In the genomic region with DNA sequence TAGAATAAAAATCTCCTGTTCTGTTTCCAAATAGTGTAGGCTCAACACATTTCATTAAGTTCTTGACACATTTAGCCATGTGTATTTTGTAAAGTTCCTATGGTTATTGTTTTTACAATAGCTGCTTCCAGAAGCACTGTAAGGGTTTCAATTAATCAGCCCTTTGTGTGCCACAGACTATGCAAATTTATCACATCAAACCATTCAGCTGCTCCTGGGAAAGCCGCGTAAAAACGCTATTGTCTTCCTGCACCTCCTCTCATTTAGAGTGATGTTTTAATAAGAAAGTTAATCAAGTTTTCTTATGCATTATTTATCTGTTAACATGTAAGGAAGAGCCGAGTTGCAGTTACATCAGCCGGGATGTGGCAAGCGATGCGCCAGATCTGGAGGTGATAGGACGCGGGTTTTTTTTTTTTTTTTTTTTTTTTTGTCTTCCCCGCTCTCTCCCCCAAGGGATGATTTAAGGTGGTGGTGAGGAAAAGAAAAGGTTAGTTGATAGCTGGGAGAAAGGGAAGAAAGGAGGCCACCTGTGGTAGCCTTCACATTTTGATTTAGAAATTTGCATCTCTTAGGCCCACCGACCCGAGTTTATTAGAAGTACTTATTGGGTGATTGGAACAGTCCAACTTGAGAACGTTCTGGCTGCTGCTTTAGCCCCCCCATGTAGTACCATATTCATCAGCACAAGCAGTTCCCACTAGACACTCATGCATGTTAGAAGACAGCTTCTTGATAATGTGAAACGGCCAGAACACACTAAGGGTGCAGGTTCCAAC, we compare ENCODE assay signal across 17 mouse cellular contexts. TPM values are rescaled to one million over a fixed set of nuclear protein-coding genes. Genes with fewer than 3 reads are reported as not detected.
DNase-seq lines count a peak whose midpoint lies in the region; ATAC-seq and TF ChIP-seq lines count a peak whose summit lies in the region.
"Had no signal": no experiment of that assay in that cellular context is flagged by ENCODE, and none has a peak within 500 bp of the region (broad histone marks: within the 10 kb centered on the region; RNA-seq: fewer than 3 reads in every experiment).

No protein-coding gene starts in this region.

- H3K9me3 ChIP-seq in heart, postnatal 0 days (replicated peaks; ENCODE audit: control insufficient read depth, low read length) = no peaks in the 10 kb centered on the region
- no peaks in the 10 kb centered on the region for H3K9me3 ChIP-seq in ES-E14 (ENCODE audit: control insufficient read depth, insufficient read depth, low read depth, low read length)
- H3K9me3 ChIP-seq in hindbrain, embryonic 15.5 days = no peaks in the 10 kb centered on the region
- no peaks in the 10 kb centered on the region for H3K9me3 ChIP-seq in intestine, embryonic 15.5 days
- H3K9me3 ChIP-seq: embryonic facial prominence, embryonic 12.5 days; limb, embryonic 10.5 days; liver, embryonic 12.5 days; megakaryocyte, embryonic 14.5 days had no signal

- in situ Hi-C loops in ES-E14 (cut with MboI; ENCODE audit: low sequenced_read_pairs in 2 of 2, unreplicated experiment in 2 of 2) = no loop called here

- no peak overlapping the region for H3K4me2 ChIP-seq in heart, postnatal 0 days (ENCODE audit: low read depth, low read length)
- H3K4me2 ChIP-seq in hindbrain, embryonic 15.5 days = no peak overlapping the region
- H3K4me2 ChIP-seq in intestine, embryonic 15.5 days (replicated peaks) = no peak overlapping the region
- H3K4me2 ChIP-seq: embryonic facial prominence, embryonic 12.5 days; liver, embryonic 12.5 days had no signal

- H3K27ac ChIP-seq in heart, postnatal 0 days (ENCODE audit: low read depth) = 0 out of 2 replicates have a peak overlapping the region, but pooled peaks have one; percentile 30
- no peak overlapping the region for H3K27ac ChIP-seq in heart, adult 2 months
- no peak overlapping the region; the same call in 1 of the 2 replicates for H3K27ac ChIP-seq in ES-E14 (ENCODE audit: insufficient read depth, low read depth, low read length, poor library complexity, severe bottlenecking)
- H3K27ac ChIP-seq in hindbrain, embryonic 15.5 days (replicated peaks) = peak overlapping the region; percentile 31; the same call in 1 of the 2 replicates
- no peak overlapping the region for H3K27ac ChIP-seq in thymus, adult 2 months (ENCODE audit: control insufficient read depth, insufficient read depth, low read length)
- no peak overlapping the region for H3K27ac ChIP-seq in intestine, embryonic 15.5 days
- H3K27ac ChIP-seq: embryonic facial prominence, embryonic 12.5 days; limb, embryonic 10.5 days; liver, embryonic 12.5 days had no signal

- ATAC-seq in heart, postnatal 0 days (ENCODE audit: insufficient read depth, low read depth) = no peak
- ATAC-seq in hindbrain, embryonic 15.5 days (ENCODE audit: low FRiP score, low read depth) = no peak
- no peak for ATAC-seq in intestine, embryonic 15.5 days
- ATAC-seq: CD4-positive, CD25-positive, alpha-beta regulatory T cell, adult 4 months; liver, embryonic 12.5 days had no signal

- peaks cover 3% of the 10 kb centered on the region; the same call in 1 of the 2 replicates for H3K36me3 ChIP-seq in heart, postnatal 0 days (replicated peaks; ENCODE audit: control insufficient read depth, insufficient read depth, low read length)
- peaks cover 3% of the 10 kb centered on the region; the same call in 1 of the 2 replicates for H3K36me3 ChIP-seq in heart, adult 2 months (ENCODE audit: control insufficient read depth, insufficient read depth, low read length)
- H3K36me3 ChIP-seq in ES-E14 (ENCODE audit: control insufficient read depth, insufficient read depth, low read length, poor library complexity, severe bottlenecking) = peaks cover 6% of the 10 kb centered on the region
- no peaks in the 10 kb centered on the region for H3K36me3 ChIP-seq in hindbrain, embryonic 15.5 days
- no peaks in the 10 kb centered on the region for H3K36me3 ChIP-seq in thymus, adult 2 months (ENCODE audit: control insufficient read depth, insufficient read depth, low read length)
- no peaks in the 10 kb centered on the region for H3K36me3 ChIP-seq in intestine, embryonic 15.5 days

- TF ChIP-seq EP300 in heart, postnatal 0 days (IDR thresholded peaks at IDR 0.05; ENCODE audit: low read depth) = no peak
- no peak for TF ChIP-seq EP300 in heart, adult 2 months (IDR thresholded peaks at IDR 0.05; ENCODE audit: insufficient read depth, low read depth, low read length)

- no peaks in the 10 kb centered on the region for H3K27me3 ChIP-seq in heart, postnatal 0 days (ENCODE audit: control insufficient read depth, insufficient read depth, low read length)
- no peaks in the 10 kb centered on the region for H3K27me3 ChIP-seq in heart, adult 2 months (ENCODE audit: control insufficient read depth, insufficient read depth, low read length)
- H3K27me3 ChIP-seq in hindbrain, embryonic 15.5 days = no peaks in the 10 kb centered on the region
- H3K27me3 ChIP-seq in thymus, adult 2 months (ENCODE audit: control insufficient read depth, insufficient read depth, low read length) = no peaks in the 10 kb centered on the region
- H3K27me3 ChIP-seq in intestine, embryonic 15.5 days (replicated peaks) = no peaks in the 10 kb centered on the region
- H3K27me3 ChIP-seq: embryonic facial prominence, embryonic 12.5 days; liver, embryonic 12.5 days; megakaryocyte, embryonic 14.5 days had no signal

- no peak for DNase-seq in heart, postnatal 0 days (ENCODE audit: low spot score)
- DNase-seq in heart, adult 2 months = no peak
- DNase-seq in ES-CJ7 (ENCODE audit: low read depth, low spot score) (peak; percentile 88), ES-E14 (ENCODE audit: low read depth, low spot score) (peak; percentile 77)
- no peak for DNase-seq in cerebellum, postnatal 14 days
- no peak for DNase-seq in thymus, adult 2 months
- DNase-seq: kidney, adult 9 months had no signal

- no peak overlapping the region for H3K9ac ChIP-seq in heart, postnatal 0 days (replicated peaks; ENCODE audit: low read depth, low read length)
- H3K9ac ChIP-seq in heart, adult 2 months (ENCODE audit: low read depth, low read length) = no peak overlapping the region
- no peak overlapping the region for H3K9ac ChIP-seq in ES-E14 (ENCODE audit: insufficient read depth, low read depth, low read length, poor library complexity, severe bottlenecking)
- H3K9ac ChIP-seq in hindbrain, embryonic 15.5 days = no peak overlapping the region
- H3K9ac ChIP-seq in intestine, embryonic 15.5 days = no peak overlapping the region
- H3K9ac ChIP-seq: embryonic facial prominence, embryonic 12.5 days had no signal

- H3K4me3 ChIP-seq in heart, postnatal 0 days (ENCODE audit: low read depth, low read length) = no peak overlapping the region
- no peak overlapping the region for H3K4me3 ChIP-seq in heart, adult 2 months
- no peak overlapping the region for H3K4me3 ChIP-seq in ES-E14 (ENCODE audit: insufficient read depth in 1 of 2, low read depth in 1 of 2, low read length in 2 of 2, poor library complexity in 1 of 2, severe bottlenecking in 1 of 2)
- H3K4me3 ChIP-seq in hindbrain, embryonic 15.5 days = no peak overlapping the region
- no peak overlapping the region for H3K4me3 ChIP-seq in thymus, adult 2 months (ENCODE audit: control insufficient read depth, insufficient read depth, low read length)
- no peak overlapping the region for H3K4me3 ChIP-seq in intestine, embryonic 15.5 days (replicated peaks)
- H3K4me3 ChIP-seq: embryonic facial prominence, embryonic 12.5 days; limb, embryonic 10.5 days; liver, embryonic 12.5 days; megakaryocyte, embryonic 14.5 days had no signal

- TF ChIP-seq POLR2A in heart, adult 2 months (IDR thresholded peaks at IDR 0.05; ENCODE audit: insufficient read depth, low read depth, low read length) = no peak
- no peak for TF ChIP-seq POLR2A in thymus, adult 2 months (IDR thresholded peaks at IDR 0.05; ENCODE audit: control insufficient read depth, extremely low read depth, insufficient read depth, low read length, poor library complexity)

- TF ChIP-seq CTCF in heart, postnatal 0 days (IDR thresholded peaks at IDR 0.05; ENCODE audit: low read depth) = no peak
- no peak for TF ChIP-seq CTCF in heart, adult 2 months (IDR thresholded peaks at IDR 0.05)
- TF ChIP-seq CTCF in thymus, adult 2 months (IDR thresholded peaks at IDR 0.05; ENCODE audit: borderline replicate concordance, control insufficient read depth, extremely low read depth, insufficient read depth, low read length, poor library complexity) = no peak

- WGBS in heart, postnatal 0 days = 66% methylated on average over 14 of the region's 14 CpGs
- 78% methylated on average over 14 of the region's 14 CpGs for WGBS in heart, adult 2 months
- WGBS in hindbrain, embryonic 15.5 days = 14% methylated on average over 14 of the region's 14 CpGs
- WGBS in thymus, adult 2 months = 87% methylated on average over 14 of the region's 14 CpGs
- WGBS in intestine, embryonic 15.5 days = 58% methylated on average over 14 of the region's 14 CpGs

- no peaks in the 10 kb centered on the region for H3K79me2 ChIP-seq in heart, adult 2 months (replicated peaks; ENCODE audit: control insufficient read depth, insufficient read depth, low read length)

- intact Hi-C loops in heart, adult 2 months (cut with DNase I) = loop anchor here (5.0 kb wide), 2 partner anchors 279 to 339 kb away; no protein-coding TSS in a partner anchor

- 0 out of 2 replicates have a peak, but pooled peaks cover 8% of the 10 kb centered on the region for H3K4me1 ChIP-seq in heart, postnatal 0 days (ENCODE audit: control insufficient read depth, insufficient read depth)
- H3K4me1 ChIP-seq in heart, adult 2 months (ENCODE audit: control insufficient read depth, insufficient read depth, low read length) = peaks cover 2% of the 10 kb centered on the region; the same call in 1 of the 2 replicates
- H3K4me1 ChIP-seq in ES-E14 (ENCODE audit: control insufficient read depth in 2 of 2, insufficient read depth in 2 of 2, low read length in 2 of 2, poor library complexity in 1 of 2) = peaks cover 3 to 11% of the 10 kb centered on the region in 2 experiments; a peak in 3 of 4 replicates
- peaks cover 42% of the 10 kb centered on the region for H3K4me1 ChIP-seq in hindbrain, embryonic 15.5 days (replicated peaks)
- no peaks in the 10 kb centered on the region for H3K4me1 ChIP-seq in thymus, adult 2 months (replicated peaks; ENCODE audit: control insufficient read depth, insufficient read depth, low read length)
- 0 out of 2 replicates have a peak, but pooled peaks cover 2% of the 10 kb centered on the region for H3K4me1 ChIP-seq in intestine, embryonic 15.5 days (replicated peaks)
- H3K4me1 ChIP-seq: megakaryocyte, embryonic 14.5 days had no signal

TF ChIP-seq in ES-E14, 5 proteins besides CTCF, POLR2A, EP300 and RAD21 (continues in another document):
- peak; percentile 97 for TF ChIP-seq ZNF384 (IDR thresholded peaks at IDR 0.05; ENCODE audit: low read depth, low read length)

RNA-seq across cellular contexts. Expression of a gene that starts 47.9 kb away (rescaled TPM):
- not detected in 2 replicates for total RNA-seq in heart, postnatal 0 days (2014; rRNA removed; ENCODE audit: low replicate concordance)
- not detected in 2 replicates for polyA plus RNA-seq in heart, postnatal 0 days (2015; fragmentation: Nextera tagmentation; extraction: Ambion mirVana)
- total RNA-seq in heart, adult 2 months (2021) = under 1 TPM in 1 of 2 experiments, not detected in 1; 0.09 TPM
- polyA plus RNA-seq in heart, adult 2 months (2012; rRNA removed) = 0.06 TPM in 1 of 2 replicates, not detected in the other
- 0.85 and 1.2 TPM in 2 replicates for total RNA-seq in ES-E14 (2012; rRNA removed)
- 18.0 and 23.7 TPM in 2 replicates for polyA plus RNA-seq in hindbrain, embryonic 15.5 days (2015; fragmentation: Nextera tagmentation; extraction: Ambion mirVana)
- 0.04 and 0.12 TPM in 2 replicates for polyA plus RNA-seq in thymus, adult 2 months (2012; rRNA removed)
- not detected in 2 replicates for polyA plus RNA-seq in intestine, embryonic 15.5 days (2015; fragmentation: Nextera tagmentation; extraction: Ambion mirVana)
- total RNA-seq: gastrocnemius, adult 18-20 months had no signal
- polyA plus RNA-seq: CD4-positive, CD25-positive, alpha-beta regulatory T cell, adult 4 months; limb, embryonic 10.5 days; liver, embryonic 12.5 days; lung, postnatal 0 days; stomach, embryonic 14.5 days had no signal

Comparison
In these comparisons a context has a peak if more than half of its experiments do, and no peak if none do; other contexts are left out.
1. H3K27ac ChIP-seq: peak in heart, postnatal 0 days (single experiment) and hindbrain, embryonic 15.5 days (single experiment); none in heart, adult 2 months (single experiment), ES-E14 (single experiment), thymus, adult 2 months (single experiment) and intestine, embryonic 15.5 days (single experiment).
2. DNase-seq: peak in ES-CJ7 (single experiment) and ES-E14 (single experiment); none in heart, postnatal 0 days (single experiment), heart, adult 2 months (0 of 2), cerebellum, postnatal 14 days (0 of 2) and thymus, adult 2 months (single experiment).
3. RNA of a gene that starts 47.9 kb away (polyA plus RNA-seq): 18.0 to 23.7 TPM in hindbrain, embryonic 15.5 days; 0.04 to 0.12 TPM in thymus, adult 2 months, not detected in heart, postnatal 0 days, 0.06 TPM in heart, adult 2 months and not detected in intestine, embryonic 15.5 days; every median in the first group is over 10 times any median in the second.